Mouse (Mus musculus) neural tube, embryonic 12.5 days (tissue): ENCODE measurements around the gene Ccl20. TPM values are rescaled to one million over a fixed set of nuclear protein-coding genes. Genes with fewer than 3 reads are reported as not detected.

Source experiments
- ATAC-seq: fragments of 200-750 bp; cut with Nextera tagmentation; 2 replicates; pipeline ENCODE4 v1.8.0; 2017; ENCODE audit warnings: low read depth, mild to moderate bottlenecking, moderate TSS enrichment, moderate library complexity; ENCODE audit not compliant: low FRiP score
- H3K27ac ChIP-seq: fragments of 300-500 bp; sonication (generic); 2 replicates; pipeline ENCODE4 v1.5.1; 2016
- H3K27me3 ChIP-seq: fragments of 300-500 bp; sonication (generic); replicated peaks from 2 replicates; pipeline ENCODE4 v1.6.1; 2016; ENCODE audit warnings: mild to moderate bottlenecking
- H3K36me3 ChIP-seq: fragments of 300-500 bp; sonication (generic); 2 replicates; pipeline ENCODE4 v1.6.1; 2016; ENCODE audit warnings: mild to moderate bottlenecking
- H3K4me1 ChIP-seq: fragments of 300-500 bp; sonication (generic); 2 replicates; pipeline ENCODE4 v1.6.1; 2016
- H3K4me2 ChIP-seq: fragments of 300-500 bp; sonication (generic); replicated peaks from 2 replicates; pipeline ENCODE4 v1.6.1; 2016; ENCODE audit warnings: mild to moderate bottlenecking
- H3K4me3 ChIP-seq: fragments of 300-500 bp; sonication (generic); 2 replicates; pipeline ENCODE4 v1.5.1; 2016
- H3K9ac ChIP-seq: fragments of 300-500 bp; sonication (generic); 2 replicates; pipeline ENCODE4 v1.6.1; 2016; ENCODE audit warnings: mild to moderate bottlenecking
- H3K9me3 ChIP-seq: fragments of 300-500 bp; sonication (generic); 2 replicates; pipeline ENCODE4 v1.6.1; 2016; ENCODE audit warnings: mild to moderate bottlenecking
- WGBS: fragments of 180-500 bp; shearing (Covaris S2); methylation state at CpG from one replicate; pipeline ENCODE4 v1.1.7; 2016; 5-methylcytosine and 5-hydroxymethylcytosine counted together
- polyA plus RNA-seq: library from polyadenylated mRNA; unstranded; fragments of >200 nt; fragmentation: Nextera tagmentation; extraction: Ambion mirVana; gene quantifications from 2 replicates; pipeline ENCODE4 v1.2.1, GENCODE M21; 2016

Gene Ccl20
- polyA plus RNA-seq, 1 experiment from 2014 or later: not detected

- ATAC-seq: no peak
- H3K4me2 ChIP-seq: no peak overlapping the region
- WGBS: 80% methylated on average over 5 of the region's 5 CpGs
- no peaks in the 10 kb centered on the region for H3K9me3 ChIP-seq
- no peaks in the 10 kb centered on the region for H3K36me3 ChIP-seq
- H3K4me3 ChIP-seq: no peak overlapping the region
- no peaks in the 10 kb centered on the region for H3K4me1 ChIP-seq
- no peak overlapping the region for H3K27ac ChIP-seq
- no peak overlapping the region for H3K9ac ChIP-seq
- H3K27me3 ChIP-seq: no peaks in the 10 kb centered on the region
Observed at GRCm38 (mm10) chr1:83107410-83107978, 9.1 kb upstream of the Ccl20 start.

- no peak for ATAC-seq
- H3K4me3 ChIP-seq: no peak overlapping the region
- no peaks in the 10 kb centered on the region for H3K4me1 ChIP-seq
- H3K36me3 ChIP-seq: no peaks in the 10 kb centered on the region
- H3K27me3 ChIP-seq: no peaks in the 10 kb centered on the region
- H3K9me3 ChIP-seq: no peaks in the 10 kb centered on the region
- H3K9ac ChIP-seq: no peak overlapping the region
- no peak overlapping the region for H3K4me2 ChIP-seq
- no peak overlapping the region for H3K27ac ChIP-seq
Observed at GRCm38 (mm10) chr1:83110992-83111391, 5.6 kb upstream of the Ccl20 start.

- H3K36me3 ChIP-seq: no peaks in the 10 kb centered on the region
- H3K27me3 ChIP-seq: no peaks in the 10 kb centered on the region
- no peak overlapping the region for H3K4me2 ChIP-seq
- H3K4me1 ChIP-seq: no peaks in the 10 kb centered on the region
- ATAC-seq: no peak
- H3K27ac ChIP-seq: no peak overlapping the region
- H3K4me3 ChIP-seq: no peak overlapping the region
- no peaks in the 10 kb centered on the region for H3K9me3 ChIP-seq
- 76% methylated on average over 5 of the region's 5 CpGs for WGBS
- no peak overlapping the region for H3K9ac ChIP-seq
Observed at GRCm38 (mm10) chr1:83111726-83112125, 4.8 kb upstream of the Ccl20 start.

DNA sequence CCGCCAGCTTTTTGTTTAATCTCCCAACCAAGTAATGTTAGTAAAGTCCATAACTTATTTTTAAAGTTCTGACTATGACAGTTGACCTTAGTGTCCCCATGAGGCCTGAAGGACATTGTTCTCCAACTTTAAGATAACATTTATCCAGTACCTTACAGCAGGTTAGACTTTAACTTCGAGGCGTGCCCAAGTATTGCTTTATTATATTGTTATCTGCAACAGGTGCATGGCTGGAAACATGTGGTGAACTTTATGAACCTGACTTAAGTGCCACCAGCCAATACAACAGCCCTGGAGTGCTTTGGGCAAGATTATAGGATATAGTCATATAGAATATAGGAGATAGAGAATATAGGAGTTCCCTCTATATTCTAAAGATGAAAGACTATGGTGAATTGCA is 651 bp downstream of the Ccl20 start:
- 94% methylated on average over 3 of the region's 3 CpGs for WGBS
- Histone ChIP-seq H3K4me3 (no peak overlapping the region), H3K27ac (no peak overlapping the region), H3K27me3 (no peaks in the 10 kb centered on the region), H3K9ac (no peak overlapping the region), H3K36me3 (no peaks in the 10 kb centered on the region), H3K4me1 (no peaks in the 10 kb centered on the region), H3K4me2 (no peak overlapping the region), H3K9me3 (no peaks in the 10 kb centered on the region)
- ATAC-seq: no peak

- Histone ChIP-seq H3K36me3 (no peaks in the 10 kb centered on the region), H3K27me3 (no peaks in the 10 kb centered on the region), H3K9me3 (no peaks in the 10 kb centered on the region), H3K27ac (no peak overlapping the region), H3K4me1 (no peaks in the 10 kb centered on the region), H3K4me3 (no peak overlapping the region), H3K9ac (no peak overlapping the region), H3K4me2 (no peak overlapping the region)
- ATAC-seq: no peak
- WGBS: 92% methylated on average over 7 of the region's 7 CpGs
Observed at GRCm38 (mm10) chr1:83117661-83118060, 1.1 kb downstream of the Ccl20 start.

DNA sequence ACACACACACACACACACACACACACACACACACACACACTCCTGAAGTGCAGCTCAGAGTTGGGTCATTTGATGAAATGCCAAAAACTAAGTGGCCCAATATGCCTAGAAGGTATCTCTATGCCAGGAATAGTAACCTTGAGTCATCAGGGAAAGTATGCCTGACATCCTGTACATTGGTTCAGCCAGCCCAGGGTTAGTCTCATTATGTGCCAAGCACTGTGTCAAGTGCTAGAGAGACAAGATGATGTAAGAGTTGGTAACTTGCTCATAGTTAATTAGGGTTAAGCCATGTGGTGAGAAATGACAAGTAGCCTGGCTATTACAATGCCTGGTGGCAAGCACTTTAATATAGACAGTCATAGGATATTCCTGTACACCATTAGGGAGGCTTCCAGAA is 3.3 kb downstream of the Ccl20 start:
- no peak overlapping the region for H3K27ac ChIP-seq
- ATAC-seq: no peak

GRCm38 (mm10) chr1:83120312-83120711 is 3.7 kb downstream of the Ccl20 start:
- no peaks in the 10 kb centered on the region for H3K36me3 ChIP-seq
- WGBS: 80% methylated on average over 3 of the region's 3 CpGs
- H3K4me3 ChIP-seq: no peak overlapping the region
- H3K4me2 ChIP-seq: no peak overlapping the region
- H3K4me1 ChIP-seq: no peaks in the 10 kb centered on the region
- no peaks in the 10 kb centered on the region for H3K9me3 ChIP-seq
- H3K27ac ChIP-seq: no peak overlapping the region
- no peak overlapping the region for H3K9ac ChIP-seq
- H3K27me3 ChIP-seq: no peaks in the 10 kb centered on the region
- no peak for ATAC-seq

More for the DNA sequence above, 3.3 kb downstream of the Ccl20 start:
- H3K36me3 ChIP-seq: no peaks in the 10 kb centered on the region
- H3K4me2 ChIP-seq: no peak overlapping the region
- no peaks in the 10 kb centered on the region for H3K9me3 ChIP-seq
- no peak overlapping the region for H3K4me3 ChIP-seq
- no peaks in the 10 kb centered on the region for H3K27me3 ChIP-seq
- no peak overlapping the region for H3K9ac ChIP-seq
- H3K4me1 ChIP-seq: no peaks in the 10 kb centered on the region

- no peak overlapping the region for H3K27ac ChIP-seq
- H3K36me3 ChIP-seq: no peaks in the 10 kb centered on the region
- no peaks in the 10 kb centered on the region for H3K9me3 ChIP-seq
- 93% methylated on average over 2 of the region's 2 CpGs for WGBS
- no peaks in the 10 kb centered on the region for H3K27me3 ChIP-seq
- H3K4me3 ChIP-seq: no peak overlapping the region
- no peak overlapping the region for H3K9ac ChIP-seq
- no peak for ATAC-seq
- H3K4me1 ChIP-seq: no peaks in the 10 kb centered on the region
- H3K4me2 ChIP-seq: no peak overlapping the region
Observed at GRCm38 (mm10) chr1:83123201-83123600, 6.6 kb downstream of the Ccl20 start.

DNA sequence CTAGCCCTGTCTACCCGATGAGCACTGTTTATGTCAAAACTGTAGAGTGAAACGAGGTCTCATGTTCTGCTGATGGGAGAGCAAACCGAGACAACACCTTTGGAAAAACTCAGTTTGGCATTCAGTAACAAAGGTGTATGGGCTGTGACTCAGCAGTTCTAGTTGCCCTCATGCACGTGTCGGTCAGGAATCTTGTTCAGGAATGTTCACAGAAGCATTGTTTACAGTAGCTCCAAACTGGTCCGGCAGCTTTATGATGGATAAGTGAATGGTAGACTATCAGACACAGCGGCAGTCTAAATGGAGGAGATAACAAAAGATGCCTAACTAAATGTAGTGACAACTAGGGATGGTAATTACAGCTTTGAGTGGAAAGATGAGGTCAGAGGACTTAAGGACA is 19.3 kb downstream of the Ccl20 start:
- WGBS: 88% methylated on average over 7 of the region's 7 CpGs
- Histone ChIP-seq H3K27ac (no peak overlapping the region), H3K36me3 (no peaks in the 10 kb centered on the region), H3K27me3 (no peaks in the 10 kb centered on the region), H3K4me3 (no peak overlapping the region), H3K4me2 (no peak overlapping the region), H3K9me3 (no peaks in the 10 kb centered on the region), H3K4me1 (no peaks in the 10 kb centered on the region), H3K9ac (no peak overlapping the region)
- no peak for ATAC-seq

DNA sequence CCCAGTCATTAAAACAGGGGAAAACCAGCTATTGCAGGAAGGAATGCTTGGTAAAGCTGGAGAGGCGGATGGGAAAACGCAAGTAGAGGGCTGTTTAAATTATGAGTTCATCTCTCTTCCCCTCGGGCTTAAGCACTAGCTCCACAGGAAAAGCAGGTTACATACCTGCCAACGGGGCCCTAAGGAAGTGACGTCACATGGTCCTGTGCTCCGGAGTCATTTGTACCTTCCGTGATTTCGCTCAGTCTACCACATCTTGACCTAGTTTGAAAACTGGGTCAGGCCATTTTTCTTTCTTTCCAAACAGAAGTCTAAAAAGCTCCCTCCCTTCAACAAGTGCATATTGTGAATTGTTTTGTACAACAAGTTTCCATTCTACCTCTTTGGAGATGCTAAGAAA is 21.3 kb downstream of the Ccl20 start:
- Histone ChIP-seq H3K27me3 (no peaks in the 10 kb centered on the region), H3K27ac (no peak overlapping the region), H3K4me2 (no peak overlapping the region), H3K9me3 (no peaks in the 10 kb centered on the region), H3K4me1 (no peaks in the 10 kb centered on the region), H3K4me3 (no peak overlapping the region), H3K36me3 (no peaks in the 10 kb centered on the region), H3K9ac (no peak overlapping the region)
- WGBS: 94% methylated on average over 8 of the region's 8 CpGs
- ATAC-seq: no peak

GRCm38 (mm10) chr1:83138721-83139120 is 22.2 kb downstream of the Ccl20 start:
- H3K36me3 ChIP-seq: no peaks in the 10 kb centered on the region
- H3K4me3 ChIP-seq: no peak overlapping the region
- H3K4me2 ChIP-seq: no peak overlapping the region
- no peaks in the 10 kb centered on the region for H3K4me1 ChIP-seq
- no peak for ATAC-seq
- WGBS: 84% methylated on average over 6 of the region's 6 CpGs
- no peaks in the 10 kb centered on the region for H3K27me3 ChIP-seq
- no peak overlapping the region for H3K27ac ChIP-seq
- H3K9ac ChIP-seq: no peak overlapping the region
- H3K9me3 ChIP-seq: no peaks in the 10 kb centered on the region

DNA sequence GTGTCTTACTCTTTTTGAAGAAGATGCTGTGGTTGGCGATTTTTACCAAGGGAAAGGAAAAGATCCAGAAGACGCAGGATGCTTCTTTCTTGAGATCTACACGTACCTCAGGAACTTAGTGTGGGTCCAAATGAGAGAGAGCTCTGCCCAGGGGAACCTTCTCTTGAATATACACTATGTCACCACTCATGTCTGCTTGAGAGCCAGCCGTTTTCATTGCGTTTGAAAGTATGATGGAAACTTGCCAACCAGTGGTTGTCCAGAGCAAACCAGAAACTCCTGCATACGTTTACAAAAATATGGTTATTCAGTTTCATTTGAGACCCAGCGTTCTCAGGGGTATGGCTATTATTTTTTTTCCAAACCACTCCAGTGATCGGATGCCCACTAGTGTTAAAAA is 24.9 kb downstream of the Ccl20 start:
- H3K9ac ChIP-seq: no peak overlapping the region
- WGBS: 90% methylated on average over 8 of the region's 8 CpGs
- H3K27me3 ChIP-seq: no peaks in the 10 kb centered on the region
- H3K36me3 ChIP-seq: no peaks in the 10 kb centered on the region
- H3K4me2 ChIP-seq: no peak overlapping the region
- no peak overlapping the region for H3K4me3 ChIP-seq
- H3K4me1 ChIP-seq: no peaks in the 10 kb centered on the region
- ATAC-seq: no peak
- no peak overlapping the region for H3K27ac ChIP-seq
- no peaks in the 10 kb centered on the region for H3K9me3 ChIP-seq

GRCm38 (mm10) chr1:83142055-83142454 is 25.5 kb downstream of the Ccl20 start:
- H3K27me3 ChIP-seq: no peaks in the 10 kb centered on the region
- H3K4me1 ChIP-seq: no peaks in the 10 kb centered on the region
- no peak for ATAC-seq
- H3K4me2 ChIP-seq: no peak overlapping the region
- H3K27ac ChIP-seq: no peak overlapping the region
- H3K9me3 ChIP-seq: no peaks in the 10 kb centered on the region
- H3K9ac ChIP-seq: no peak overlapping the region
- WGBS: 87% methylated on average over 5 of the region's 5 CpGs
- no peaks in the 10 kb centered on the region for H3K36me3 ChIP-seq
- H3K4me3 ChIP-seq: no peak overlapping the region
